Mouse (Mus musculus) forebrain, postnatal 0 days (tissue): ENCODE measurements around the gene Zfp955a. TPM values are rescaled to one million over a fixed set of nuclear protein-coding genes. Genes with fewer than 3 reads are reported as not detected.
"Not testable (repeated sequence)": the region's sequence is repeated elsewhere in the genome, so short reads cannot be mapped to it uniquely, and the experiment has no call there.

Experiments
- ATAC-seq: fragments of 200-750 bp; cut with Nextera tagmentation; 2 replicates; pipeline ENCODE4 v1.8.0; 2017; ENCODE audit warnings: mild to moderate bottlenecking, moderate library complexity
- DNase-seq: peaks from one replicate; pipeline ENCODE4 v3.0.0-alpha.2; 2015
- H3K27ac ChIP-seq: fragments of 300-500 bp; sonication (generic); 2 replicates; pipeline ENCODE4 v1.5.1; 2014; ENCODE audit warnings: low read depth, mild to moderate bottlenecking, antibody characterized with exemption, low read length, moderate library complexity, mixed read lengths
- H3K27me3 ChIP-seq: fragments of 300-500 bp; sonication (generic); 2 replicates; pipeline ENCODE4 v1.6.1; 2014; ENCODE audit warnings: mild to moderate bottlenecking, low read length, mixed read lengths; ENCODE audit not compliant: insufficient read depth
- H3K36me3 ChIP-seq: fragments of 300-500 bp; sonication (generic); 2 replicates; pipeline ENCODE4 v1.6.1; 2014; ENCODE audit warnings: mild to moderate bottlenecking, moderate library complexity; ENCODE audit not compliant: insufficient read depth
- H3K4me1 ChIP-seq: fragments of 300-500 bp; sonication (generic); 2 replicates; pipeline ENCODE4 v1.6.1; 2014; ENCODE audit warnings: antibody characterized with exemption; ENCODE audit not compliant: insufficient read depth
- H3K4me2 ChIP-seq: fragments of 300-500 bp; sonication (generic); 2 replicates; pipeline ENCODE4 v1.6.1; 2014; ENCODE audit warnings: low read depth, mild to moderate bottlenecking, moderate library complexity
- H3K4me3 ChIP-seq: fragments of 300-500 bp; sonication (generic); 2 replicates; pipeline ENCODE4 v1.5.1; 2014; ENCODE audit warnings: low read depth, low read length, mixed read lengths
- H3K9ac ChIP-seq: fragments of 300-500 bp; sonication (generic); 2 replicates; pipeline ENCODE4 v1.6.1; 2014; ENCODE audit warnings: mild to moderate bottlenecking
- H3K9me3 ChIP-seq: fragments of 300-500 bp; sonication (generic); 2 replicates; pipeline ENCODE4 v1.6.1; 2016; ENCODE audit warnings: low read length
- CTCF ChIP-seq: sonication (generic); IDR thresholded peaks from 2 replicates; pipeline ENCODE4 v1.5.1; 2016; ENCODE audit warnings: antibody characterized with exemption, control low read depth, low read depth
- WGBS: fragments of 180-500 bp; shearing (Covaris S2); extraction: QIAGEN DNeasy Blood & Tissue Kit; methylation state at CpG from one replicate; pipeline ENCODE4 v1.1.7; 2014; 5-methylcytosine and 5-hydroxymethylcytosine counted together
- polyA plus RNA-seq: library from polyadenylated mRNA; unstranded; fragments of >200 nt; fragmentation: Nextera tagmentation; extraction: Ambion mirVana; gene quantifications from 2 replicates; pipeline ENCODE4 v1.2.1, GENCODE M21; 2015
- total RNA-seq: library from RNA; depleted of rRNA; stranded (reverse); fragments of >200 nt; gene quantifications from 2 replicates; pipeline ENCODE4 v1.2.3, GENCODE M21; 2014; rRNA removed

Gene Zfp955a
- total RNA-seq = 29.3 and 29.6 TPM in 2 replicates
- 18.5 and 19.7 TPM in 2 replicates for polyA plus RNA-seq

GRCm38 (mm10) chr17:33254530-33255318 lies at the start of gene Zfp955a:
Gene Zfp955a (minus strand): TSS chr17:33255145.
- H3K4me3 ChIP-seq, H3K9me3 ChIP-seq, H3K9ac ChIP-seq, H3K27me3 ChIP-seq, H3K27ac ChIP-seq, H3K4me1 ChIP-seq, H3K36me3 ChIP-seq, DNase-seq: not testable (repeated sequence)
- ATAC-seq = peak; percentile 100
- peak within 1 kb of the TSS; percentile 15; the same call in 1 of the 2 replicates for H3K4me2 ChIP-seq
- 35% methylated on average over 1 of the region's 34 CpGs for WGBS

DNA sequence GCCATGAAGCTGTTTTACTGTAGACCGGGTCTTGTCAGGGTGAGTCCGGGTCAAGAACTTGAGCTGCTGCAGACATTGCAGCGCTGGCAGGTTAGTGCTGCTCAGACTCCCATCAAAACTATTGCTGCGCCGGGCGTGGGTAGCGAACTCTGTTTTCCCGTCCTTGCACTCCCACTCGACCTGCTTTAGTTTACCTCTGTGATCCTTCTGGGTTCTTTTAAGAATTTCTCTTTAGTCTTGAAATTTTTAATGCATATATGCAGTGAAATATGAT lies 34.9 kb upstream of the Zfp955a start:
- H3K36me3 ChIP-seq, ATAC-seq, DNase-seq, H3K9ac ChIP-seq, H3K4me1 ChIP-seq, H3K27ac ChIP-seq, H3K9me3 ChIP-seq, H3K27me3 ChIP-seq: not testable (repeated sequence)
- Histone ChIP-seq H3K4me2 (peak overlapping the region; percentile 23; the same call in 1 of the 2 replicates), H3K4me3 (0 out of 2 replicates have a peak overlapping the region, but pooled peaks have one; percentile 7)
- no CpG with 5 or more reads among the region's 9 CpGs for WGBS

DNA sequence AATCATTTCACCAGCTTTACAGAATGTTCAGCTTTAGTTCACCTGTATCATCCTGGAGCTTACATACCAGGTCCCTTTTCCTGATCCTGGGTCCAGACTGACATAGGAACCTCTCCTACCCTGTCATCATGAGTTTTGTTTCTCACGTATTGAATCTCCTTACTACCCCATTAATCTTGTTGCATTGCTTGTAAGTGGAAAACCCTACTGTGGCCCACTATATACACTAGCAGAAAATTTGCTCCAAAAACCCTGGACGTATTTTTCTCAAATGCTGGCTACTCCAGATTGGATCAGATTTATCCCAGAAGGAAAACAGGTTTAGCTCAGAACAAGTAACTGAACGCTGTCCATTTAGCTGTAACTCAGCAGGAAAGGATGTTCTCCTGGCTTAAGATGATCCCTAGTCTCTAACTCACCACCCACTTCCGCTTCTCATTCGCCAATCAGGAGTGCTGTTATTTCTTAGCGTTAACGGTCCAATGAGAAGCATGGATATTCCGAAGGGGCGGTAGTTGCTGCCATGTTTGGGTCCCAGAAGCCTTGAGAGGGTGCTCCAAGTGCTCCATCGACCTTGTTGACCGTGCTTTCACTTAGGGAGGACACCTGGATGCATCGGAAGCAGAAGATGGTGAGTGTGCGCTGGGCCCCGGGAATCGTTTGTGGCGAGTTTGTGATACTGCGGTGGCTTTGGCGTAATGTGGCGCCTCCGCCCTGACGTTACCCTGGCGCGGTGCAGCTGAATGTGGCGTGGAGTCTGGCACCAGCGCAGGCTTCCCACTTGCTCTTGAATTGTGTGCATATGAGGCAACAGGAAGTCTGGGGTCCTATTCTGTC lies 34.3 kb upstream of the Zfp955a start, which contains the start of gene Zfp955b:
Zfp955b (plus strand) TSS at position 506 of the 837 bp plus-strand sequence.
- not testable (repeated sequence) for DNase-seq, H3K36me3 ChIP-seq, H3K9me3 ChIP-seq, H3K27ac ChIP-seq, H3K27me3 ChIP-seq, H3K9ac ChIP-seq, H3K4me1 ChIP-seq
- ATAC-seq = peak; percentile 100
- WGBS = no CpG with 5 or more reads among the region's 25 CpGs
- Histone ChIP-seq H3K4me2 (peak within 1 kb of the TSS; percentile 23; the same call in 1 of the 2 replicates), H3K4me3 (0 out of 2 replicates have a peak within 1 kb of the TSS, but pooled peaks have one; percentile 7)

DNA sequence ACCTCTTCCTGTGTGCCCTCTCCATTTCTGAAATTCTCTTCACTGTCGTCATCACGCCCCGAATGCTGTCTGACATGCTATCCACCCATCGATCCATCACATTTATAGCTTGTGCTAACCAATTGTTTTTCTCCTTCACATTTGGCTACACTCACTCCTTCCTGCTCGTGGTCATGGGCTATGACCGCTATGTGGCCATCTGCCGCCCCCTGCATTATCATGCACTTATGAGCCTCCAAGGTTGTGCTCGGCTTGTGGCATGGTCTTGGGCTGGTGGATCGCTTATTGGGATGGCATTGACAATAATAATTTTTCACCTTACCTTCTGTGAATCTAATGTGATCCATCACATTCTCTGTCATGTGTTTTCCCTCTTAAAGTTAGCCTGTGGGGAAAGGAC lies 14.0 kb upstream of the Zfp955a start:
- DNase-seq (no peak), ATAC-seq (no peak)
- no peaks in the 10 kb centered on the region; the same call in 1 of the 2 replicates for H3K27me3 ChIP-seq
- TF ChIP-seq CTCF = no peak
- H3K27ac ChIP-seq = no peak overlapping the region
- no peaks in the 10 kb centered on the region for H3K9me3 ChIP-seq
- 92% methylated on average over 9 of the region's 9 CpGs for WGBS
- H3K4me1 ChIP-seq = no peaks in the 10 kb centered on the region
- H3K36me3 ChIP-seq = no peaks in the 10 kb centered on the region
- no peak overlapping the region for H3K9ac ChIP-seq
- no peak overlapping the region for H3K4me3 ChIP-seq
- no peak overlapping the region for H3K4me2 ChIP-seq

DNA sequence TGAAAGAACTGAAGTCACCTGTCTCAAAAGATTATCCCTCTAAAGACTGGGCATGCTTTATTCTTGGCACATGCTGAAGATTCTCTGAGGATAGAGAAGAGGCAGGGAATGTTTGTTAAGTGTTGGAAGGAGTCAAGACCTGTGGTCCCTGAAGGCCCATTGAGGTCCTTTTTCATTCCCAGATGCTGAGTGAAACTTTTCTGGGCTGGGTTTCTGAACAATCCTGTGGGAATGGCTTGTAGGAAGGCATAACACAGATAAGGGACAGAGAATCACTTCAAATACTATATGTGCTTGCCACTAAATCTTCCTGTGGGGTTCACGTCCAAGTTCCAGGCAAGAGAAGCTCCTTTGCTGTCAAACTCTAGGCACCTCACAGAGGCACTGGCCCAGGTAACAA lies 9.4 kb upstream of the Zfp955a start, which contains the start of gene Olfr63:
Olfr63 (plus strand) TSS at position 301 of the 400 bp plus-strand sequence.
- H3K27ac ChIP-seq = no peak within 1 kb of the TSS
- DNase-seq (no peak), ATAC-seq (no peak)
- H3K9ac ChIP-seq = no peak within 1 kb of the TSS
- H3K4me1 ChIP-seq = no peaks in the 10 kb centered on the region
- no peak within 1 kb of the TSS for H3K4me2 ChIP-seq
- no peaks in the 10 kb centered on the region for H3K36me3 ChIP-seq
- H3K9me3 ChIP-seq = no peaks in the 10 kb centered on the region
- no peak within 1 kb of the TSS for H3K4me3 ChIP-seq
- no peaks in the 10 kb centered on the region; the same call in 1 of the 2 replicates for H3K27me3 ChIP-seq
- WGBS = 86% methylated on average over 1 of the region's 1 CpGs
- no peak for TF ChIP-seq CTCF

- H3K9me3 ChIP-seq, H3K4me3 ChIP-seq, H3K27me3 ChIP-seq, H3K4me1 ChIP-seq, H3K36me3 ChIP-seq, H3K4me2 ChIP-seq, DNase-seq, H3K9ac ChIP-seq, H3K27ac ChIP-seq: not testable (repeated sequence)
- WGBS = no CpG with 5 or more reads among the region's 2 CpGs
- peak; percentile 17; the same call in 1 of the 2 replicates for ATAC-seq
Observed at GRCm38 (mm10) chr17:33255319-33255657, 343 bp upstream of the Zfp955a start.

GRCm38 (mm10) chr17:33236646-33237045 lies 18.3 kb downstream of the Zfp955a start:
- H3K9me3 ChIP-seq, ATAC-seq: not testable (repeated sequence)
- WGBS = 96% methylated on average over 1 of the region's 1 CpGs

More at GRCm38 (mm10) chr17:33236646-33237045, 18.3 kb downstream of the Zfp955a start:
- not testable (repeated sequence) for H3K27ac ChIP-seq, H3K9ac ChIP-seq, H3K4me1 ChIP-seq, H3K4me3 ChIP-seq, H3K27me3 ChIP-seq, DNase-seq, H3K4me2 ChIP-seq
- H3K36me3 ChIP-seq = peaks cover 16% of the 10 kb centered on the region
